Mouse (Mus musculus) spleen, postnatal 10 days (tissue): ENCODE data around the gene Magea3.
"Not testable (repeated sequence)": the region's sequence is repeated elsewhere in the genome, so short reads cannot be mapped to it uniquely, and the experiment has no call there.

Experiments
- DNase-seq, 2 experiments: peaks; one replicate each; pipeline ENCODE4 v3.0.0; 2021 to 2022; ENCODE audit warnings: low spot score in 2 of 2

Magea3 gene

GRCm38 (mm10) chrX:154949405-154949804 is at the start of gene Magea3:
Gene Magea3, minus strand, starts transcription at chrX:154949505.
- not testable (repeated sequence) for DNase-seq

GRCm38 (mm10) chrX:154995750-154996149 is 46.4 kb upstream of the Magea3 start, which contains the start of gene Magea8:
Gene Magea8, minus strand, starts transcription at chrX:154995850.
- DNase-seq = not testable (repeated sequence)

GRCm38 (mm10) chrX:154935887-154936286 is 13.4 kb downstream of the Magea3 start, which contains the start of gene Magea6:
Gene Magea6, minus strand, starts transcription at chrX:154935987.
- not testable (repeated sequence) for DNase-seq
